Mouse (Mus musculus) intestine, postnatal 0 days (tissue): ENCODE measurements around the gene Ak6. TPM values are rescaled to one million over a fixed set of nuclear protein-coding genes. Genes with fewer than 3 reads are reported as not detected.

Experiments
- ATAC-seq: fragments of 200-750 bp; cut with Nextera tagmentation; 2 replicates; pipeline ENCODE4 v1.8.0; 2017; ENCODE audit warnings: mild to moderate bottlenecking, moderate TSS enrichment, moderate library complexity
- H3K27ac ChIP-seq: fragments of 300-500 bp; sonication (generic); 2 replicates; pipeline ENCODE4 v1.5.1; 2014; ENCODE audit warnings: mild to moderate bottlenecking, low read depth, low read length, moderate library complexity
- H3K27me3 ChIP-seq: fragments of 300-500 bp; sonication (generic); replicated peaks from 2 replicates; pipeline ENCODE4 v1.6.1; 2014; ENCODE audit warnings: low read length, mixed read lengths; ENCODE audit not compliant: control insufficient read depth, insufficient read depth
- H3K36me3 ChIP-seq: fragments of 300-500 bp; sonication (generic); 2 replicates; pipeline ENCODE4 v1.6.1; 2014; ENCODE audit warnings: mild to moderate bottlenecking, moderate library complexity; ENCODE audit not compliant: control insufficient read depth, insufficient read depth
- H3K4me1 ChIP-seq: fragments of 300-500 bp; sonication (generic); replicated peaks from 2 replicates; pipeline ENCODE4 v1.6.1; 2014; ENCODE audit warnings: antibody characterized with exemption, low read length, mixed read lengths; ENCODE audit not compliant: control insufficient read depth, insufficient read depth
- H3K4me2 ChIP-seq: fragments of 300-500 bp; sonication (generic); replicated peaks from 2 replicates; pipeline ENCODE4 v1.6.1; 2014; ENCODE audit warnings: low read depth, mild to moderate bottlenecking, moderate library complexity
- H3K4me3 ChIP-seq: fragments of 300-500 bp; sonication (generic); 2 replicates; pipeline ENCODE4 v1.5.1; 2014; ENCODE audit warnings: low read depth, low read length
- H3K9ac ChIP-seq: fragments of 300-500 bp; sonication (generic); 2 replicates; pipeline ENCODE4 v1.6.1; 2014; ENCODE audit warnings: mild to moderate bottlenecking, low read depth, low read length
- H3K9me3 ChIP-seq: fragments of 300-500 bp; sonication (generic); 2 replicates; pipeline ENCODE4 v1.6.1; 2016; ENCODE audit warnings: mixed run types; ENCODE audit not compliant: control insufficient read depth
- CTCF ChIP-seq: sonication (generic); IDR thresholded peaks from 2 replicates; pipeline ENCODE4 v1.5.1; 2016; ENCODE audit warnings: low read depth, mild to moderate bottlenecking, control low read depth, antibody characterized with exemption, moderate library complexity
- WGBS: fragments of 180-500 bp; shearing (Covaris S2); extraction: QIAGEN DNeasy Blood & Tissue Kit; methylation state at CpG from one replicate; pipeline ENCODE4 v1.1.7; 2014; 5-methylcytosine and 5-hydroxymethylcytosine counted together
- polyA plus RNA-seq: library from polyadenylated mRNA; unstranded; fragments of >200 nt; fragmentation: Nextera tagmentation; extraction: Ambion mirVana; gene quantifications from 2 replicates; pipeline ENCODE4 v1.2.1, GENCODE M21; 2015

The Ak6 gene
- polyA plus RNA-seq, 1 experiment from 2014 or later: 156 TPM

- no peak for TF ChIP-seq CTCF
- no peaks in the 10 kb centered on the region for H3K27me3 ChIP-seq
- no peaks in the 10 kb centered on the region for H3K4me1 ChIP-seq
- no peaks in the 10 kb centered on the region for H3K9me3 ChIP-seq
- H3K9ac ChIP-seq: no peak overlapping the region
- ATAC-seq: no peak
- H3K4me3 ChIP-seq: no peak overlapping the region
- H3K27ac ChIP-seq: no peak overlapping the region
- 78% methylated on average over 13 of the region's 13 CpGs for WGBS
- H3K4me2 ChIP-seq: no peak overlapping the region
- H3K36me3 ChIP-seq: peaks cover 22% of the 10 kb centered on the region
These were observed 33.2 kb upstream of the Ak6 start for GRCm38 (mm10) chr13:100617583-100617982.

GRCm38 (mm10) chr13:100622241-100622640, 28.5 kb upstream of the Ak6 start:
- H3K4me3 ChIP-seq: no peak overlapping the region
- H3K27ac ChIP-seq: no peak overlapping the region
- no peaks in the 10 kb centered on the region for H3K27me3 ChIP-seq
- H3K9me3 ChIP-seq: no peaks in the 10 kb centered on the region
- 76% methylated on average over 4 of the region's 4 CpGs for WGBS
- H3K9ac ChIP-seq: no peak overlapping the region
- peaks cover 52% of the 10 kb centered on the region for H3K36me3 ChIP-seq
- H3K4me2 ChIP-seq: no peak overlapping the region
- no peak for ATAC-seq
- TF ChIP-seq CTCF: no peak
- H3K4me1 ChIP-seq: no peaks in the 10 kb centered on the region

- no peak for TF ChIP-seq CTCF
- Histone ChIP-seq H3K36me3 (peaks cover 61% of the 10 kb centered on the region), H3K4me2 (no peak overlapping the region), H3K9me3 (no peaks in the 10 kb centered on the region), H3K9ac (no peak overlapping the region), H3K27me3 (no peaks in the 10 kb centered on the region), H3K27ac (no peak overlapping the region), H3K4me3 (no peak overlapping the region), H3K4me1 (no peaks in the 10 kb centered on the region)
- no peak for ATAC-seq
- WGBS: 81% methylated on average over 3 of the region's 3 CpGs
These were observed 16.6 kb upstream of the Ak6 start for GRCm38 (mm10) chr13:100634106-100634691.

DNA sequence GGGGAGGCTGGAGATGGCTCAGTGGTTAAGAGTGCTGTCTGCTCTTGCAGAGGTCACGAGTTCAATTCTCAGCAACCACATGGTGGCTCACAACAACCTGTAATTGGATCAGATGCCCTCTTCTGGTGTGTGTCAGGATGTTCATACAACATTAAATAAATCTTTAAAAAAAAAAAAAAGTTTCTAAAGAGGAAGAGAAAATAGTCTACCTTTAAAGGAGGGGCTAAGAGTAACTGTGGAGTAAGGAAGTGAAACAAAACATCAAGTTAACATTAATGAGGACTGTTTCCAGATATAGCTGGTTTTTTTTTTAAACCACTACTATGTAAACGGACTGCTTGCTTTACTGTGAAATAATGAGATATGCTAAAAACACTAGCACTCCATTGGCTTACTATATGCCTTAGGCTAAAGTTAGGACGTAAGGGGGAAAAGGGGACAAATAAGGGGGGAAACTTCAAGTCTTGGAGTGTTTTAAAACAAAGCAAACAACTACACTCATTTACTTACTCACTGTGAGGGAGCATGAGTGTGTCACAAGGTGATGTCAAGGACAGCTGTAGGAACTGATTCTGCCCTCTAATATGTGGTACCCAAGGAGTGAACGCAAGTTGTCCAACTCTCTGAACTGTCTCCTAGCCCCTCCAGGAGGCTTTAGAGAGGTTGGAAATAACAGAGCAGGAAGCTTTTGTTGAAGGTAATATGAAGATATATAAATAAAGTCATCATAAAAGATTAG, 8.1 kb upstream of the Ak6 start:
- ATAC-seq: no peak
- Histone ChIP-seq H3K27me3 (no peaks in the 10 kb centered on the region), H3K4me3 (no peak overlapping the region), H3K9ac (no peak overlapping the region), H3K4me1 (no peaks in the 10 kb centered on the region), H3K27ac (no peak overlapping the region), H3K9me3 (no peaks in the 10 kb centered on the region), H3K4me2 (no peak overlapping the region), H3K36me3 (peaks cover 53% of the 10 kb centered on the region)
- TF ChIP-seq CTCF: no peak
- WGBS: 88% methylated on average over 4 of the region's 4 CpGs

DNA sequence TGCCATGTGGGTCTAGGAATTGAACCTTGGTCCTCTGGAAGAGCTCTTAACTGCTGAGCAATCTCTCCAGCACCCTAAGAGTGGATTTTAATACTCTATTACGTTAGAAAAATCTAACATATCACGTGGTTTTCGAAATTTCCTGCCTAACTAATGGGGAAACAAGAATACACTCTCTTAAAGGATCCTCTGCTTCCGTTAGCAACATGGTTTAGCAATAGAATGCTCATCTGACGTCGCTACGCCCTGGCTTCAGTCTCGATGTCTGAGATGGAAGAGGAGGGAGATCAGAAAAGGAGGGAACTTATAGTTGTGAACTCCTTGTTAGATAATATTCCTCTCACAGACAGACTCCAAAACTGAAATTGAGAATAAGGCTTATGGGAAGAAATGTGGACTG, 2.6 kb upstream of the Ak6 start:
- peaks cover 23% of the 10 kb centered on the region for H3K36me3 ChIP-seq
- no peaks in the 10 kb centered on the region for H3K27me3 ChIP-seq
- H3K4me1 ChIP-seq: no peaks in the 10 kb centered on the region
- H3K4me3 ChIP-seq: no peak overlapping the region
- H3K9me3 ChIP-seq: no peaks in the 10 kb centered on the region
- H3K9ac ChIP-seq: no peak overlapping the region
- H3K27ac ChIP-seq: no peak overlapping the region
- TF ChIP-seq CTCF: no peak
- ATAC-seq: no peak
- no peak overlapping the region for H3K4me2 ChIP-seq
- 92% methylated on average over 8 of the region's 8 CpGs for WGBS

DNA sequence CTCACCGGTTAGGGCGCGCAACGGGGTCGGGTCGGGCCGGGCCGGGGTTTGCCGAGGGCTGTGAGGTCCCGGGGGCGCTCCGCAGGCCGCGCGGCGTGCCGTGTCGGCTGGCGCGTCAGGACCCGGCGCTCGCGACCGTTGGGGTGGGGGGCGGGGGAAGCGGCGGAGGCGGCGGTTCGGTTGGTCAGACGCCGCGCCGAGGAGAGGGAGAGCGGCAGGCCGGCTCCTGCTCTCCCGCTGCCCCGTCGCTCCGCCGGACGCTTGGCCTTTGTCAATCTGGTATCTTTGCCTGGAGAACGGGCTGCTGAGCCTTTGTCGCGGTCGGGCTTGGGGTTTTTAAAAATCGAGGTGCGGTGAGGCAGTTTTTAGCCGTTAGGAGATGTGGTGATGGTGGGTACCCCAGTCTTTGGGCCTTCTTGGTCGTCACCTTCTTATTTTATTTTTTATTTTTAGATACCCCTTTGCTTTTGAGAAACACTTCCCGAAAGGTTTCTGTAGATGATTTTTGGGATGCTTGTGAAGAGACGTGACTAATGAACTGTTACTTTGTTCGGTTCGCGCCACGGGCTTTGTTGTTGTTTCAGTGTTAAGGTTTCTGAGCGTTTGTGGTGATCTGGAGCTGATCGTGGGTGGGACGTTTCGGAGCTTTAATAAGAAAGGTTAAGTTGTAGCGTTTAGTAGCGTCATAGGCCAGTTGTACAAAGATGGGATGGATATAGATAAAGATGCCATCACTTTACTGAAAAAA, 834 bp downstream of the Ak6 start, which contains the start of gene Taf9:
Gene Taf9 (plus strand): TSS at position 141 of the 748 bp plus-strand sequence.
- WGBS: under 1% methylated on average over 46 of the region's 63 CpGs
- no peaks in the 10 kb centered on the region for H3K9me3 ChIP-seq
- ATAC-seq: peak; percentile 65

More for the DNA sequence above, 834 bp downstream of the Ak6 start, which contains the start of gene Taf9:
- peaks cover 7% of the 10 kb centered on the region; the same call in 1 of the 2 replicates for H3K36me3 ChIP-seq
- no peaks in the 10 kb centered on the region for H3K27me3 ChIP-seq
- H3K4me1 ChIP-seq: no peaks in the 10 kb centered on the region
- no peak for TF ChIP-seq CTCF
- H3K4me2 ChIP-seq: peak within 1 kb of the TSS; percentile 75
- peak within 1 kb of the TSS; percentile 87 for H3K9ac ChIP-seq
- peak within 1 kb of the TSS; percentile 93 for H3K27ac ChIP-seq
- H3K4me3 ChIP-seq: peak within 1 kb of the TSS; percentile 75
